Mouse (Mus musculus) macrophage (primary cell): ENCODE measurements around the gene Selenom. TPM values are rescaled to one million over a fixed set of nuclear protein-coding genes. Genes with fewer than 3 reads are reported as not detected.

Experiments
- H3K27ac ChIP-seq: fragments of 350-480 bp; formaldehyde crosslinking; 2 replicates; pipeline ENCODE4 v1.9.0; 2021
- H3K36me3 ChIP-seq: fragments of 350-480 bp; formaldehyde crosslinking; 2 replicates; pipeline ENCODE4 v1.9.0; 2021; ENCODE audit errors: inconsistent target
- H3K4me3 ChIP-seq: fragments of 350-480 bp; formaldehyde crosslinking; 2 replicates; pipeline ENCODE4 v1.9.0; 2021; ENCODE audit errors: inconsistent target
- H3K79me2 ChIP-seq: fragments of 350-480 bp; formaldehyde crosslinking; 2 replicates; pipeline ENCODE4 v1.9.0; 2021; ENCODE audit errors: inconsistent target
- WGBS: methylation state at CpG from one replicate; pipeline ENCODE4 v1.1.7; 2026; ENCODE audit warnings: inconsistent platforms; ENCODE audit not compliant: missing documents; 5-methylcytosine and 5-hydroxymethylcytosine counted together
- polyA plus RNA-seq: library from polyadenylated mRNA; stranded (reverse); fragments of 250-400 nt; gene quantifications from 3 replicates; pipeline ENCODE4 v1.2.4, GENCODE M21; 2018; ENCODE audit warnings: inconsistent platforms

Selenom gene
- polyA plus RNA-seq, 1 experiment from 2014 or later = 28.1 TPM

GRCm38 (mm10) chr11:3519051-3519726 is 4.7 kb downstream of the Selenom start:
- no peak overlapping the region for H3K4me3 ChIP-seq
- no peaks in the 10 kb centered on the region for H3K79me2 ChIP-seq
- 84% methylated on average over 4 of the region's 4 CpGs for WGBS
- H3K36me3 ChIP-seq = no peaks in the 10 kb centered on the region
- no peak overlapping the region for H3K27ac ChIP-seq

DNA sequence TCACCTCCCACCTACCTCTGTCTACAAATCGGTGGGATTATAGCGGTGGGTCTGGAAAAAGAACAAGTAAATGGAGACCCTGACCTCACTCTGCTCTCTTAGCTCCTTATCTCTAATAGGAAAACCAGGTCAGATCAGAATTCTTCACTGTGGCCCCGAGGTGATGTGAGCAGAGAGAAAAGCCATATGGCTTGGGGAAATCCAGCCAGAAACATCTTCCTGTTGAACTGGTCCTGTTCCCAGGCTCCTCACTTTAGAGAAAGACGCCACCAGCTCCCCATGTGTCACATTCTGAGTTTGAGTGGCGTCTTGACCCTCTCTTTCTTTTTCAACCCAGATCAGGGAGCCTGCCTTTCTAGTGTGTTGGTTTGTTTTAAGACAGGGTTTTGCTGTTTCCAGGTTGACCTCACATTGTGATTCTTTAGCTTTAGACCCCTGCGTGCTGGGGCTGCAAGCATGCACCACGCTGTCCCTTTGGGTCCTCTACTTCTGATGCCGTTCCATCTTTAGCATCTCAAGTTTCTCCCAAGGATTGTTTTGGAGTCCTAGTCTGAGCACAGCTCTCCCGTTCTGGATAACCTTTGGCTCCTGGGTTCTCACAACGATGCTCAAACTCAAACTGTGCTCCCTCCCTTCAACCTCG is 5.4 kb downstream of the Selenom start:
- H3K79me2 ChIP-seq = no peaks in the 10 kb centered on the region
- H3K36me3 ChIP-seq = no peaks in the 10 kb centered on the region
- WGBS = 94% methylated on average over 11 of the region's 11 CpGs
- H3K4me3 ChIP-seq = no peak overlapping the region
- H3K27ac ChIP-seq = no peak overlapping the region

GRCm38 (mm10) chr11:3520919-3521318 is 6.4 kb downstream of the Selenom start:
- H3K79me2 ChIP-seq = no peaks in the 10 kb centered on the region
- no peak overlapping the region for H3K4me3 ChIP-seq
- WGBS = 95% methylated on average over 13 of the region's 14 CpGs
- H3K27ac ChIP-seq = no peak overlapping the region
- H3K36me3 ChIP-seq = no peaks in the 10 kb centered on the region

DNA sequence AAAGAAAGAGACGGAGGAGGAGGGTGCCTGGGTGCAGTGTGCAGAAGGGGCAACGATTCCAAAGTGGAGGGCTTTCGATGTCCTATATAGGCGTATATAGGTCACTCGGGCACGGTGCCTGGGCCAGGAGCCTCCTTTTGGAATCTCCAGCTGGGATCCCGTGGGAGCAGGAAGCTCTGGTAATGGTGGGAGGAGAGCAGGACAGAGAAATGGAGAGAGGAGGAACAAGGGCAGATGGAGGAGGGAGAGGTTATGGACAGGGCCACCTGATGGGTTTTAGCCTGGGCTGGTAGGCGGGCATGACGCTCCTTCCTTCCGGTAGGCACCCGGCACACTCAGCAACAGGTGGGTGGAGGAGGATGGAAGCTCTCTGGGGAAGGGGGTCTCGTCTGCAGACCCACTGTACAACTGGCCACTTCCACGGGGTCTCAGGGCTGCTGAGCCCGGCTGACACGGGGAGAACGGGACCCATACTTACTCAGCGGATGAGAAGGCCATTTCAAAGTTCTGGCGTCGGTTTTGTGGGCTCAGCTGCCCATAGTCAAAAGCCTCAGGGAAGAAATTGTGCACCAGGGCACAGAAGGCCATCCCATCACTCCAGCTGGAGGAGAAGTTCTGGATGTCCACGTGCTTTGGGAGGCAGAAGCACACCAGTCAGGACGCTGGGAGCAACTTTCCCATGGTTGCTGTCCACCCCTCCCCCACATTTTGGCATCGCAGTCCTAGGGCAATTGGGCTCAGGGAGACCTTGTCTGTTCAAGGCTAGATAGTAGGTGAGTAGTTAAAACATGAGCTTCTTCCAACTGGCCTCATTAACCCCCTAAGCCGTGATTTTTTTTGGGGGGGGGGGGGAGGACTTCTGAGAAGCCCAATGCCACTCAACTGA is 7.1 kb downstream of the Selenom start:
- no peak overlapping the region for H3K27ac ChIP-seq
- H3K36me3 ChIP-seq = no peaks in the 10 kb centered on the region
- no peak overlapping the region for H3K4me3 ChIP-seq
- no peaks in the 10 kb centered on the region for H3K79me2 ChIP-seq
- WGBS = 92% methylated on average over 23 of the region's 23 CpGs

- H3K79me2 ChIP-seq = no peaks in the 10 kb centered on the region
- no peak overlapping the region for H3K4me3 ChIP-seq
- no peak overlapping the region for H3K27ac ChIP-seq
- 95% methylated on average over 17 of the region's 17 CpGs for WGBS
- no peaks in the 10 kb centered on the region for H3K36me3 ChIP-seq
Measured at GRCm38 (mm10) chr11:3522285-3523000, 8.0 kb downstream of the Selenom start.

GRCm38 (mm10) chr11:3523840-3524582 is 9.5 kb downstream of the Selenom start:
- H3K36me3 ChIP-seq = no peaks in the 10 kb centered on the region
- H3K4me3 ChIP-seq = no peak overlapping the region
- WGBS = 96% methylated on average over 7 of the region's 7 CpGs
- no peaks in the 10 kb centered on the region for H3K79me2 ChIP-seq
- H3K27ac ChIP-seq = no peak overlapping the region

DNA sequence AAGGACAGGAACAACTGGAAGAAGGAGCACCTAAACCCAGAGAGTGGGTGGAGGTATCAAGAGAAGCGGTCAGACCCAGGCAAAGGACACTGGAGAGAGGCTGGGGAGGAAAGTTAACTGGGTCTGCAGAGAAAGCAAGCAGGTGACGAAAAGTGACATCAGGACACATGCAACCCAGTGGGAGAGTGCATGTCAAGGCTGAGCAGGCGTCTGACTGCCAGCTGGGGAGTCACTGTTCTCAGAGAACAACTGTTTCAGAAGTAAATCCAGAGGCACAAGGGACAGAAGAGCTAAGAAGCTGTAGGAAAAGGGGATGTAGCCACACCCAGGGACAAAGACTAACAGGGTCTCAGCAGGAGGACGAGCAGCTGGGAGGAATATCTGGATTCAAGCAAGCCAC is 11.1 kb downstream of the Selenom start:
- Histone ChIP-seq H3K79me2 (no peaks in the 10 kb centered on the region), H3K27ac (no peak overlapping the region), H3K4me3 (no peak overlapping the region), H3K36me3 (no peaks in the 10 kb centered on the region)
- WGBS = 98% methylated on average over 4 of the region's 4 CpGs

DNA sequence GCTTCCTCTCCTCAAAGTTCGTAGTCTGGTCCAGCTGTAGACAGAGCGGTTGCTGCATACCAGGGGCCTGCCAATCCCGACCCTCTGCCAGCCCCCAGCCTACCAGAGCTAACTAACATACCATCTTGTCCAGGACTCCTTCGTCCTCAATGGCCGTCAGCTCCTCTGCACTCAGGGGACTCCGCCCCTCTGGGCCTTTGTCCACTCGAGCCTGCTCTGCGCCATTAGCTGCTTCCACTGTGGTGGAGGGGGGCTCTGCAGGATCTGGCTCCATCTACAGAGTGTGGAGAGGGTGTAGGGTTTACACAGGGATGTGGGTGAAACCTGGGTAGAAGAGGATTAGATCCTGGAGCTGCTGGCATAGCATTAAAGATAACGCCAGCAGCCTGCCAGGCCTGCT is 11.7 kb downstream of the Selenom start:
- Histone ChIP-seq H3K4me3 (no peak overlapping the region), H3K79me2 (no peaks in the 10 kb centered on the region), H3K36me3 (no peaks in the 10 kb centered on the region), H3K27ac (no peak overlapping the region)
- 98% methylated on average over 9 of the region's 9 CpGs for WGBS

GRCm38 (mm10) chr11:3526979-3527738 is 12.7 kb downstream of the Selenom start:
- 97% methylated on average over 24 of the region's 24 CpGs for WGBS
- no peak overlapping the region for H3K27ac ChIP-seq
- H3K79me2 ChIP-seq = no peaks in the 10 kb centered on the region
- H3K4me3 ChIP-seq = no peak overlapping the region
- no peaks in the 10 kb centered on the region for H3K36me3 ChIP-seq

- H3K79me2 ChIP-seq = no peaks in the 10 kb centered on the region
- H3K4me3 ChIP-seq = no peak overlapping the region
- H3K27ac ChIP-seq = no peak overlapping the region
- 97% methylated on average over 8 of the region's 8 CpGs for WGBS
- no peaks in the 10 kb centered on the region for H3K36me3 ChIP-seq
Measured at GRCm38 (mm10) chr11:3527766-3528165, 13.3 kb downstream of the Selenom start.

GRCm38 (mm10) chr11:3528208-3528607 is 13.7 kb downstream of the Selenom start:
- H3K36me3 ChIP-seq = no peaks in the 10 kb centered on the region
- WGBS = 94% methylated on average over 6 of the region's 6 CpGs
- H3K79me2 ChIP-seq = no peaks in the 10 kb centered on the region
- H3K27ac ChIP-seq = no peak overlapping the region
- no peak overlapping the region for H3K4me3 ChIP-seq

DNA sequence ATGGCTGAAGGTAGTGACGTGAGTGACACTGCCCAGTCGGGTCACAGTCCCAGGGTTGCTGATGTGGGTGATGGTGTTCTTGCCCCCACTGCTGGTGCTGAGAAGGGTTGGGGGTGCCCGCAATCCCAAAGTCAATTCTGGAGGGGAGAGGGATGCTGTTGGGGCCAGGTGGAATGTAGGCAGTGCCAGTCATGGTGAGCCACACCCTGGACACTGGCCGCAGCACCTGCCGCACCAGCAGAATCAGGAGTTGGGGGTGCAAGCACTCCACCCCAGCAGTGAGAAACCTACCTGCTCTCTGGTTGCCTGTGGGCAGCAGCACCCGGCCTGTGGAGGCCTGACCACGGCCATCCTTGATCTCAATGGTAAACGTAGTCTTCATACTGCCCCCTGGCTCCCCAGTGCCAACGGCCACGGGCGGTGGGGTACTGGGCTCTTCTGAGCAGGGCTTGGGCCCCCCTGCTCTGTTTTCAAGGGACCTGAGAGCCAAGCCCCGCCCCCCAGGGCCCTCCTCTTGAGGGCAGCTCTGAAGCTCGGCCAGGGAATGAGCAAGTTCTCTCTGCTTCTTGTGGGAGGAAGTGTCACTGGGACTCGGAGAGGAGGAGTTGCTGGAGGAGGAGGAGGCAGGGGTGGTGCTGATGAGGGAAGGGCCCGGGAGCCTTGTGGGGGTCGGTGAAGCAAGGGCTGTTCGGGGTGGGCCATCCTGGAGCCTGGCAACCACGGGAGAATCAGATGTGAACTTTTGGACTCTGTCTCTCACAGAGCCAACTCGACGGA is 15.2 kb downstream of the Selenom start:
- Histone ChIP-seq H3K4me3 (no peak overlapping the region), H3K36me3 (no peaks in the 10 kb centered on the region), H3K27ac (no peak overlapping the region), H3K79me2 (no peaks in the 10 kb centered on the region)
- WGBS = 85% methylated on average over 20 of the region's 20 CpGs

GRCm38 (mm10) chr11:3530731-3531130 is 16.2 kb downstream of the Selenom start:
- WGBS = 93% methylated on average over 3 of the region's 3 CpGs
- H3K4me3 ChIP-seq = no peak overlapping the region
- no peak overlapping the region for H3K27ac ChIP-seq
- no peaks in the 10 kb centered on the region for H3K36me3 ChIP-seq
- no peaks in the 10 kb centered on the region for H3K79me2 ChIP-seq
